Mouse (Mus musculus): Measurements from ENCODE around the gene Plekhg3.

GRCm38 (mm10) chr12:76527245-76527881, 3.3 kb upstream of the Plekhg3 start:
- no peak for TF ChIP-seq CTCF (conservative IDR thresholded peaks at IDR 0.05; ENCODE audit: insufficient read depth, insufficient read length, low read depth, low read length)
- TF ChIP-seq POLR2A (IDR thresholded peaks at IDR 0.05; ENCODE audit: low read depth, low read length) = no peak

All from kidney, adult 2 months (tissue).